Mouse (Mus musculus) olfactory bulb, adult 2 months (tissue): ENCODE results near the gene Habp2. TPM values are rescaled to one million over a fixed set of nuclear protein-coding genes. Genes with fewer than 3 reads are reported as not detected.

Experiments used
- H3K27ac ChIP-seq: fragments of 200-500 bp; 2 replicates; pipeline ENCODE4 v1.5.1; 2012; ENCODE audit warnings: low read depth, low read length; ENCODE audit not compliant: insufficient read depth
- H3K4me1 ChIP-seq: fragments of 200-500 bp; 2 replicates; pipeline ENCODE4 v1.6.1; 2012; ENCODE audit warnings: low read length; ENCODE audit not compliant: control insufficient read depth, insufficient read depth
- H3K4me3 ChIP-seq: fragments of 200-500 bp; 2 replicates; pipeline ENCODE4 v1.5.1; 2012; ENCODE audit warnings: mild to moderate bottlenecking, low read depth, low read length, moderate library complexity; ENCODE audit not compliant: insufficient read depth
- CTCF ChIP-seq: fragments of 200-500 bp; IDR thresholded peaks from 2 replicates; pipeline ENCODE4 v1.5.1; 2012; ENCODE audit warnings: low read depth, mild to moderate bottlenecking, low read length, moderate library complexity; ENCODE audit not compliant: insufficient read depth
- POLR2A ChIP-seq: fragments of 200-500 bp; IDR thresholded peaks from 2 replicates; pipeline ENCODE4 v1.6.1; 2012; ENCODE audit warnings: mild to moderate bottlenecking, low read depth, low read length, moderate library complexity; ENCODE audit not compliant: insufficient read depth
- WGBS: fragments of 180-500 bp; shearing (Covaris S2); methylation state at CpG from one replicate; pipeline ENCODE4 v1.1.7; 2018; 5-methylcytosine and 5-hydroxymethylcytosine counted together
- polyA plus RNA-seq: library from polyadenylated mRNA; stranded (reverse); fragments of >200 nt; gene quantifications from 2 replicates; pipeline ENCODE4 v1.2.4, GENCODE M21; 2012; ENCODE audit warnings: low replicate concordance; ENCODE audit not compliant: missing spikeins, insufficient read depth, insufficient read length

The Habp2 gene
- not detected in 2 replicates for polyA plus RNA-seq

DNA sequence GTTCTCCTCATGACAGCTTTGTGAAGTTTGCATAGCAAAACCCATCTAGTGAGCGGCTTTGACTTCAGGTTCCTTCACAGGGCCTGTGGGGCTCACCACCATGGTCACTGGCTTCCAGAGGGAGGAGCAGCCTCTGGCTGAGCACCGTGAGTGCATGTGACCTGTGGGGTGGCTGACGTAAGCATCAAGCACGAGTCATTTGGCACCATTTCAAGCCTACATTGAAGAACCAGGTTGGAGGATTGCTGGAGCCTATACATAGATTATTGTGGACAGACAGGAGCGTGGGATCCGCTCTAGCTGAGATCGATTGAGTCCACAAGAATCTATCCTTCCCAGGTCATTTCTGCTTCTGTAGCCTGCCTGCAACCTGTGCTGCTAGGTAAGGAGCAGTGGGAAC is at the start of gene Habp2:
Gene Habp2 (plus strand): TSS at position 272 of the 400 bp plus-strand sequence.
- WGBS, result 74% methylated on average over 7 of the region's 7 CpGs
- TF ChIP-seq CTCF (no peak), POLR2A (no peak)
- Histone ChIP-seq H3K27ac (no peak within 1 kb of the TSS), H3K4me3 (no peak within 1 kb of the TSS), H3K4me1 (peaks cover under 1% of the 10 kb centered on the region; the same call in 1 of the 2 replicates)

- Histone ChIP-seq H3K27ac (no peak overlapping the region), H3K4me1 (no peaks in the 10 kb centered on the region), H3K4me3 (no peak overlapping the region)
- TF ChIP-seq CTCF (no peak), POLR2A (no peak)
- 84% methylated on average over 4 of the region's 4 CpGs for WGBS
These were observed 48.4 kb upstream of the Habp2 start for GRCm38 (mm10) chr19:56238501-56238900.

GRCm38 (mm10) chr19:56245201-56245600 is 41.7 kb upstream of the Habp2 start:
- Histone ChIP-seq H3K27ac (no peak overlapping the region), H3K4me1 (no peaks in the 10 kb centered on the region), H3K4me3 (no peak overlapping the region)
- WGBS, result 52% methylated on average over 5 of the region's 5 CpGs
- TF ChIP-seq POLR2A, result no peak

DNA sequence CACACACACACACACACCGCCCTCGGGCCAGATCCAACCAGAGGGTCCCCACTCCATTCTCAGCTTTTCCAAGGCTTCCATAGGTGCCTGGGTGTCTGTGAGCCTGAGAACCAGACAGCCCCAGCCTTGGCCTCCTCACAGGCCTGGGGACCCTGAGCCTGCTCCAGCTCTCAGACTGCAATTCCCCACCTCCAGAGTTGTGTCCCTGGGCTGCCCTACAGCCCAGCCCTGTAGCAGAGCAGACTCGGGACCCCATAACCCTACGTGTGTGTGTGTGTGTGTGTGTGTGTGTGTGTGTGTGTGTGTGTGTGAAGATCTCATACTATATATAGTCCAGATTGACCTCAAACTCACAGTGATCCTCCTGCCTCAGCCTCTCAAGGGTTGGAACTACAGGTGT is 34.1 kb upstream of the Habp2 start:
- Histone ChIP-seq H3K27ac (no peak overlapping the region), H3K4me1 (no peaks in the 10 kb centered on the region), H3K4me3 (no peak overlapping the region)
- WGBS, result 94% methylated on average over 4 of the region's 4 CpGs
- TF ChIP-seq POLR2A (no peak), CTCF (no peak)

DNA sequence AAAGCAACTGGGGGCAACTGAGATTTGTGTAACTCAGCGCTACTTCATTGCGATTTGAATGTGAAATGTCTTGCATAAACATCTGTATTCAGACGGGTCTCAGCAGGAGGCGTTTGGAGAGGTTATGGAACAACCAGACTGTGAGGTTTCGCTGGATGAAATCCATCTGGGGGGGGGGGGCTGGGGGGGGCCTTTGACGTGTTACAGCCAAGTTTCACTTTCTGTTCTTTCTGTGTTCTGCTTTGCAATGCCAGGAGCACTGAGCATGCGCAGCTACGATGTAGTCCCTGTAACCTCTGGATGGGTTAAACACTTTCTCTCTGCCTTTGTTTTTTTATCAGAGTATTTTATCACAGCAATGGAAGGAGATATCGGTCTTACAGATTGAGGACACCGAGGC is 33.7 kb upstream of the Habp2 start:
- H3K4me1 ChIP-seq, result no peaks in the 10 kb centered on the region
- no peak overlapping the region for H3K27ac ChIP-seq
- 67% methylated on average over 10 of the region's 10 CpGs for WGBS
- TF ChIP-seq CTCF (no peak), POLR2A (no peak)
- no peak overlapping the region for H3K4me3 ChIP-seq

GRCm38 (mm10) chr19:56254751-56255150 is 32.2 kb upstream of the Habp2 start:
- Histone ChIP-seq H3K4me3 (no peak overlapping the region), H3K4me1 (no peaks in the 10 kb centered on the region), H3K27ac (no peak overlapping the region)
- TF ChIP-seq POLR2A, result no peak
- TF ChIP-seq CTCF, result no peak
- 63% methylated on average over 7 of the region's 7 CpGs for WGBS

DNA sequence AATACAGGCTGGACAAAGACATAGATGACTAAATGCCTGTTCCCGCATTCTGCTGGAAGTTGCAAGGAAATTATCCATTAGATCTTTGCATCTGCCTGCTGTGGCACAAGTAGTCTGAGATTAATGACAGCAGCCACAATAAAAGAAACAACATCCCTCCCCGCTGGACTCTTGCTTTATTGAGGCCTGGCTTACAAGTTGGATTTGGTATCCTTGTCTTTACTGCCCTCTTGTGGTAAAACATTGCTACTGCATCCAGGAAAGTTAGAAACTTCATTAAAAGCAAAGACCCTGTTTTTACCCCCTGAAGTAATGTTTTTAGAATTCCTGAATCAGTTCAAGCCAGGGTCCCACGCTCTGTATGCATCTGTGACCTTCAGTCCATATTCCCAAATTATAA is 31.4 kb upstream of the Habp2 start:
- WGBS, result 13% methylated on average over 3 of the region's 3 CpGs
- no peak overlapping the region for H3K27ac ChIP-seq
- no peak for TF ChIP-seq CTCF
- no peak for TF ChIP-seq POLR2A
- no peak overlapping the region for H3K4me3 ChIP-seq
- no peaks in the 10 kb centered on the region for H3K4me1 ChIP-seq

GRCm38 (mm10) chr19:56256235-56256634 is 30.7 kb upstream of the Habp2 start:
- 45% methylated on average over 1 of the region's 1 CpGs for WGBS
- TF ChIP-seq POLR2A (no peak), CTCF (no peak)
- no peaks in the 10 kb centered on the region for H3K4me1 ChIP-seq

GRCm38 (mm10) chr19:56256741-56257140 is 30.2 kb upstream of the Habp2 start:
- no peak overlapping the region for H3K4me3 ChIP-seq
- no peaks in the 10 kb centered on the region for H3K4me1 ChIP-seq
- H3K27ac ChIP-seq, result no peak overlapping the region
- WGBS, result 100% methylated on average over 1 of the region's 1 CpGs
- TF ChIP-seq POLR2A (no peak), CTCF (no peak)

More at GRCm38 (mm10) chr19:56256235-56256634, 30.7 kb upstream of the Habp2 start:
- Histone ChIP-seq H3K4me3 (no peak overlapping the region), H3K27ac (no peak overlapping the region)

DNA sequence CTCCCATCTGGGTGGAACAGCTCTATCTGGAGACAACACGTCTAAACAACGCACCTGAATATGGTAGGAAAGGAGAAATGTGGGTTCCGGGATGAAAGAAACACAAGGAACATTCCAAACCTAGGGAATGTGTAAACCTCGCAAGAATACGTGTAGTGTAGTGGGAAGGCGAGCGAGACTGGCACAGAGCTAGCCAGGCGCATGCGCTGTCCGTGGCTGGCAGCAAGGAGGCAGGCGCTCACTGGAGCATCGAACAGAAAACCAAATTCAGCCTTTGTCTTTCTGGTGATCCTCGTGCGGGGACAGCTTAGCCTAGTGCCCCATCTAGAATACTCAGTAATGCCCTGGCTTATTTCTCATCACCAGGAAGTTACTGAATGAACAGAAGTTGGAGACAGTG is 23.2 kb upstream of the Habp2 start:
- Histone ChIP-seq H3K27ac (no peak overlapping the region), H3K4me1 (no peaks in the 10 kb centered on the region), H3K4me3 (no peak overlapping the region)
- 84% methylated on average over 14 of the region's 14 CpGs for WGBS
- no peak for TF ChIP-seq POLR2A
- no peak for TF ChIP-seq CTCF
